In genomic region chr14:32708756-32709155, GRCm38 (mm10) we compare ENCODE assay signal across 9 mouse cellular contexts. TPM values are rescaled to one million over a fixed set of nuclear protein-coding genes. Genes with fewer than 3 reads are reported as not detected.
DNase-seq lines count a peak whose midpoint lies in the region; ATAC-seq and TF ChIP-seq lines count a peak whose summit lies in the region.
"Had no signal": no experiment of that assay in that cellular context is flagged by ENCODE, and none has a peak within 500 bp of the region (broad histone marks: within the 10 kb centered on the region; RNA-seq: fewer than 3 reads in every experiment).

No protein-coding gene starts in this region.

- ATAC-seq in forebrain, embryonic 14.5 days = no peak
- no peak for ATAC-seq in liver, embryonic 11.5 days (replicated peaks; ENCODE audit: low FRiP score)

- intact Hi-C loops in gastrocnemius, postnatal 14 days (cut with DNase I; ENCODE audit: low total_unique reads) = no loop called here

- H3K27ac ChIP-seq in forebrain, embryonic 14.5 days (ENCODE audit: low read depth, low read length) = no peak overlapping the region
- no peak overlapping the region for H3K27ac ChIP-seq in forebrain, embryonic 10.5 days
- no peak overlapping the region for H3K27ac ChIP-seq in liver, adult 2 months (replicated peaks; ENCODE audit: insufficient read depth, low read depth, low read length)
- H3K27ac ChIP-seq in liver, embryonic 11.5 days (ENCODE audit: low read depth, low read length) = no peak overlapping the region
- H3K27ac ChIP-seq: hindbrain, embryonic 15.5 days had no signal

- no peak for TF ChIP-seq POLR2A in liver, adult 2 months (IDR thresholded peaks at IDR 0.05; ENCODE audit: extremely low read depth, insufficient read depth, low read length)

- no peaks in the 10 kb centered on the region for H3K79me2 ChIP-seq in liver, adult 2 months (ENCODE audit: control insufficient read depth, insufficient read depth, low read length)

- H3K4me3 ChIP-seq in forebrain, embryonic 14.5 days (ENCODE audit: low read depth, low read length) = no peak overlapping the region
- no peak overlapping the region for H3K4me3 ChIP-seq in forebrain, embryonic 10.5 days
- H3K4me3 ChIP-seq in liver, adult 2 months (ENCODE audit: insufficient read depth, low read depth, low read length) = no peak overlapping the region
- no peak overlapping the region for H3K4me3 ChIP-seq in liver, embryonic 11.5 days (ENCODE audit: low read depth, low read length)
- H3K4me3 ChIP-seq: hindbrain, embryonic 15.5 days had no signal

- no peaks in the 10 kb centered on the region for H3K27me3 ChIP-seq in forebrain, embryonic 14.5 days (replicated peaks; ENCODE audit: control insufficient read depth, insufficient read depth, low read length)
- no peaks in the 10 kb centered on the region for H3K27me3 ChIP-seq in forebrain, embryonic 10.5 days (ENCODE audit: poor library complexity, severe bottlenecking)
- no peaks in the 10 kb centered on the region for H3K27me3 ChIP-seq in liver, adult 2 months (ENCODE audit: control insufficient read depth, insufficient read depth, low read length)
- H3K27me3 ChIP-seq in liver, embryonic 11.5 days (replicated peaks; ENCODE audit: control insufficient read depth, insufficient read depth, low read length) = no peaks in the 10 kb centered on the region
- H3K27me3 ChIP-seq: hindbrain, embryonic 15.5 days had no signal

- peak; percentile 13 for DNase-seq in forebrain, embryonic 14.5 days (ENCODE audit: low spot score)
- DNase-seq in forebrain, embryonic 10.5 days (ENCODE audit: extremely low spot score, low spot score) = no peak
- DNase-seq in liver, adult 2 months (ENCODE audit: extremely low read depth, low read depth, low spot score) = peak; percentile 42
- DNase-seq in liver, embryonic 11.5 days (ENCODE audit: low spot score) = no peak
- peak; percentile 31 for DNase-seq in adrenal gland, postnatal 14 days
- DNase-seq in gastrocnemius, postnatal 14 days = peak; percentile 69
- no peak for DNase-seq in spleen, postnatal 14 days (ENCODE audit: low spot score in 2 of 2)
- DNase-seq: lung, postnatal 4 days had no signal

- H3K9me3 ChIP-seq in forebrain, embryonic 14.5 days (replicated peaks; ENCODE audit: control insufficient read depth, low read length) = no peaks in the 10 kb centered on the region
- no peaks in the 10 kb centered on the region for H3K9me3 ChIP-seq in forebrain, embryonic 10.5 days
- H3K9me3 ChIP-seq in liver, embryonic 11.5 days (ENCODE audit: control insufficient read depth, low read length) = no peaks in the 10 kb centered on the region
- H3K9me3 ChIP-seq: hindbrain, embryonic 15.5 days had no signal

- TF ChIP-seq CTCF in liver, adult 2 months (IDR thresholded peaks at IDR 0.05; ENCODE audit: low read depth, low read length) = no peak

- H3K4me1 ChIP-seq in forebrain, embryonic 14.5 days (ENCODE audit: control insufficient read depth, insufficient read depth, low read length) = no peaks in the 10 kb centered on the region
- peaks cover 6% of the 10 kb centered on the region; the same call in 1 of the 2 replicates for H3K4me1 ChIP-seq in forebrain, embryonic 10.5 days
- H3K4me1 ChIP-seq in liver, adult 2 months (ENCODE audit: control insufficient read depth, insufficient read depth, low read length) = no peaks in the 10 kb centered on the region
- no peaks in the 10 kb centered on the region for H3K4me1 ChIP-seq in liver, embryonic 11.5 days (replicated peaks; ENCODE audit: control insufficient read depth, insufficient read depth, low read length)
- H3K4me1 ChIP-seq: hindbrain, embryonic 15.5 days had no signal

- no peak overlapping the region for H3K9ac ChIP-seq in forebrain, embryonic 14.5 days (ENCODE audit: low read length)
- no peak overlapping the region for H3K9ac ChIP-seq in liver, adult 2 months (ENCODE audit: low read depth, low read length)
- H3K9ac ChIP-seq in liver, embryonic 11.5 days (ENCODE audit: low read depth, low read length) = no peak overlapping the region
- H3K9ac ChIP-seq: hindbrain, embryonic 15.5 days had no signal

- 67% methylated on average over 7 of the region's 7 CpGs for WGBS in forebrain, embryonic 14.5 days
- WGBS in forebrain, embryonic 10.5 days = 85% methylated on average over 7 of the region's 7 CpGs
- 35% methylated on average over 7 of the region's 7 CpGs for WGBS in liver, adult 2 months
- WGBS in liver, embryonic 11.5 days = 72% methylated on average over 7 of the region's 7 CpGs

- no peak overlapping the region for H3K4me2 ChIP-seq in forebrain, embryonic 14.5 days (ENCODE audit: low read length)
- no peak overlapping the region for H3K4me2 ChIP-seq in liver, embryonic 11.5 days
- H3K4me2 ChIP-seq: hindbrain, embryonic 15.5 days had no signal

- no peaks in the 10 kb centered on the region for H3K36me3 ChIP-seq in forebrain, embryonic 14.5 days (ENCODE audit: control insufficient read depth, insufficient read depth, low read length)
- H3K36me3 ChIP-seq in forebrain, embryonic 10.5 days (replicated peaks) = no peaks in the 10 kb centered on the region
- no peaks in the 10 kb centered on the region for H3K36me3 ChIP-seq in liver, adult 2 months (ENCODE audit: control insufficient read depth, insufficient read depth, low read length)
- H3K36me3 ChIP-seq in liver, embryonic 11.5 days (ENCODE audit: control insufficient read depth, insufficient read depth, low read length) = no peaks in the 10 kb centered on the region
- H3K36me3 ChIP-seq: hindbrain, embryonic 15.5 days had no signal

RNA-seq across cellular contexts. Expression of gene 3425401B19Rik, which starts 23.7 kb away (rescaled TPM):
- not detected in 2 replicates for polyA plus RNA-seq in forebrain, embryonic 14.5 days (2014; fragmentation: Nextera tagmentation; extraction: Ambion mirVana)
- 0.05 TPM in 1 of 2 replicates, not detected in the other for polyA plus RNA-seq in forebrain, embryonic 10.5 days (2016; fragmentation: Nextera tagmentation; extraction: Ambion mirVana)
- total RNA-seq in liver, adult 2 months (2014; rRNA removed) = 0.09 TPM in 1 of 2 replicates, not detected in the other
- polyA plus RNA-seq in liver, adult 2 months (2012; rRNA removed) = not detected in 2 replicates
- not detected in 2 replicates for polyA plus RNA-seq in liver, embryonic 11.5 days (2014; fragmentation: Nextera tagmentation; extraction: Ambion mirVana)
- 0.11 and 0.49 TPM in 2 replicates for total RNA-seq in adrenal gland, postnatal 14 days (2021)
- total RNA-seq in gastrocnemius, postnatal 14 days (2021) = 100 to 1,000 TPM; 214 to 233 TPM

Comparison
In these comparisons a context has a peak if more than half of its experiments do, and no peak if none do; other contexts are left out.
1. DNase-seq: peak in forebrain, embryonic 14.5 days (single experiment), liver, adult 2 months (single experiment), adrenal gland, postnatal 14 days (single experiment) and gastrocnemius, postnatal 14 days (single experiment); none in forebrain, embryonic 10.5 days (single experiment), liver, embryonic 11.5 days (single experiment) and spleen, postnatal 14 days (0 of 2).